Mouse (Mus musculus) olfactory bulb, adult 2 months (tissue): Measurements from ENCODE around the gene Creb5. TPM values are rescaled to one million over a fixed set of nuclear protein-coding genes. Genes with fewer than 3 reads are reported as not detected.

Source experiments
- H3K27ac ChIP-seq: fragments of 200-500 bp; 2 replicates; pipeline ENCODE4 v1.5.1; 2012; ENCODE audit warnings: low read depth, low read length; ENCODE audit not compliant: insufficient read depth
- H3K4me1 ChIP-seq: fragments of 200-500 bp; 2 replicates; pipeline ENCODE4 v1.6.1; 2012; ENCODE audit warnings: low read length; ENCODE audit not compliant: control insufficient read depth, insufficient read depth
- H3K4me3 ChIP-seq: fragments of 200-500 bp; 2 replicates; pipeline ENCODE4 v1.5.1; 2012; ENCODE audit warnings: mild to moderate bottlenecking, low read depth, low read length, moderate library complexity; ENCODE audit not compliant: insufficient read depth
- CTCF ChIP-seq: fragments of 200-500 bp; IDR thresholded peaks from 2 replicates; pipeline ENCODE4 v1.5.1; 2012; ENCODE audit warnings: low read depth, mild to moderate bottlenecking, low read length, moderate library complexity; ENCODE audit not compliant: insufficient read depth
- POLR2A ChIP-seq: fragments of 200-500 bp; IDR thresholded peaks from 2 replicates; pipeline ENCODE4 v1.6.1; 2012; ENCODE audit warnings: mild to moderate bottlenecking, low read depth, low read length, moderate library complexity; ENCODE audit not compliant: insufficient read depth
- WGBS: fragments of 180-500 bp; shearing (Covaris S2); methylation state at CpG from one replicate; pipeline ENCODE4 v1.1.7; 2018; 5-methylcytosine and 5-hydroxymethylcytosine counted together
- polyA plus RNA-seq: library from polyadenylated mRNA; stranded (reverse); fragments of >200 nt; gene quantifications from 2 replicates; pipeline ENCODE4 v1.2.4, GENCODE M21; 2012; ENCODE audit warnings: low replicate concordance; ENCODE audit not compliant: missing spikeins, insufficient read depth, insufficient read length

The Creb5 gene
- polyA plus RNA-seq, 1 experiment: not detected

DNA sequence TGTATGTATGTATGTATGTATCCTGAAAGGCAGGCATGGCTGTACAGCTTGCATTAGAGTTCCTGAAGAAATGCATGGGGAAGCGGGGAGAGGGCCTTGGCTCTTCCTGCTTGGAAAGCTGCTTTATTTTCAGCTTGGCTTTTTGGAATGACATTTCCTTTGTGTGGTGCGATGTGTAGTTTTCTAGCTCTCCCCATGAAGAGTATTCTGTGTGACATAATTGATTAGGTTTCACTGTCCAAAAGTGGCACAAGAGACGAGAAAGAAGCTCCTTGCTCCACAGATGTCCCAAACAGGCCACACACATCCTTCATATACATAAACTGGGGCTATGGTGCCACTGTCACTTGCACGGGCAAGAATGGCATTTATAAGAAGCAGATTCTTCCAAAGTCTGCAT, 288.1 kb downstream of the Creb5 start:
- H3K27ac ChIP-seq: no peak overlapping the region

DNA sequence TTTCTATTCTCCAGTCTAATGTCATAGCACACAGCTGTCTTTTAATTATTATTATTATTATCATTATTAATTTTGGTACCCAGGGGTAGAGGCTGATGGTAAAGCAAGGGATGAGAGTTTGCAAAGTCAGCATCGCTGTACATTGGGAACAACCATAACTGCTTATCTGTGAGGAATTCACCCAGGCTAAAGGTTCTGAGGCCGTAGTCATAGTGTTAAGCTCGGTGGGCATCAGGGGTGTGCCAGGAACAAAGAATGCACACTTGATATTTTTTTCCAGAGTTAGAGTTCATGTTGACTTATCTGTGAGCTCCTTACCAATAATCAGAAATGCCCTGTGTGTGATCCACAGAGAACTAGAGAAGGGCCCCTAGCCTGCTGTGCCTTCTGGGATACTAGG, 288.8 kb downstream of the Creb5 start:
- no peak overlapping the region for H3K27ac ChIP-seq
- H3K4me1 ChIP-seq: peaks cover 12% of the 10 kb centered on the region
- TF ChIP-seq POLR2A (no peak), CTCF (no peak)
- WGBS: 97% methylated on average over 3 of the region's 3 CpGs
- H3K4me3 ChIP-seq: no peak overlapping the region

More for the DNA sequence above, 288.1 kb downstream of the Creb5 start:
- TF ChIP-seq POLR2A (no peak), CTCF (no peak)
- 92% methylated on average over 4 of the region's 4 CpGs for WGBS
- H3K4me1 ChIP-seq: peaks cover 12% of the 10 kb centered on the region
- H3K4me3 ChIP-seq: no peak overlapping the region

DNA sequence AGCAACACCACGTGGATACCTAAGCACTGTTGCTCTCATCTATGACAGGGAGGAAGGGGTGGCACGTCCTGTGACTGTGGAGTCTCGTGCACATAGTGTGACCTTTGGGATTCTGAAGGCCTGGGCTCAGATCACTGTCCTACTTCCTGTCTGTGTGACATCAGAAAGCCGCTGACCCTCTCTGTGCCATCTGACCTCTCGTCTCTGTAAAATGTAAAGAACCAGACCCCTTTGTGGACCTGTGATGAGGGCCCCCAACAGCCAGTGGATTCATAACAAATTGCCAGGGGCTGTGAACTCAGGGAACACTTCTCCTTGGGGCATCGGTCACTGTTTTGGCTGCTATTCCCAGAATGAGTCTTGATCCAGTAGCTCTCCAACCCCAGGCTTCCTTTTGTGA, 289.8 kb downstream of the Creb5 start:
- H3K4me1 ChIP-seq: peaks cover 12% of the 10 kb centered on the region
- no peak overlapping the region for H3K4me3 ChIP-seq
- 92% methylated on average over 6 of the region's 6 CpGs for whole genome bisulfite sequencing
- no peak overlapping the region for H3K27ac ChIP-seq
- TF ChIP-seq CTCF (no peak), POLR2A (no peak)

DNA sequence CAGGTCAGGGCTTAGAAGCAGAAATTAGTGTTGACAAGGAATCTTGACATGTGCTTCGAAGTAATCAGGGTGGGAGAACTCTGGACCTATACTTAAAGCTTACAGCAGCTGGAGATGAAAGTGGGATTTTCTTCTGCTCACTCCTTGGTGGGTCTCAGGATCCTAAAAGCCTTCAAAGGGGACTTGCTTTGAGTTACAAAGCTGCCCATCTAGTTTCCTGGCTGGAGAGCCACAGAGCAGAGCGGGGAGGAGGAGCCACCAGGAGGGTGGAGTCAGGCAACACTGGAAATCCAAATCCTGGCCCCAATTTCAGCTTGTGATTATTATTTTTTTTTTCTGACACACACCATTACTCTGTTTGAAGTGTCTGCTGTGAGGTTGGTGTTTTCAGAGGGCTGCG, 290.7 kb downstream of the Creb5 start:
- WGBS: 95% methylated on average over 3 of the region's 3 CpGs
- no peak for TF ChIP-seq CTCF
- TF ChIP-seq POLR2A: no peak
- Histone ChIP-seq H3K4me1 (peaks cover 6% of the 10 kb centered on the region), H3K4me3 (no peak overlapping the region), H3K27ac (no peak overlapping the region)

DNA sequence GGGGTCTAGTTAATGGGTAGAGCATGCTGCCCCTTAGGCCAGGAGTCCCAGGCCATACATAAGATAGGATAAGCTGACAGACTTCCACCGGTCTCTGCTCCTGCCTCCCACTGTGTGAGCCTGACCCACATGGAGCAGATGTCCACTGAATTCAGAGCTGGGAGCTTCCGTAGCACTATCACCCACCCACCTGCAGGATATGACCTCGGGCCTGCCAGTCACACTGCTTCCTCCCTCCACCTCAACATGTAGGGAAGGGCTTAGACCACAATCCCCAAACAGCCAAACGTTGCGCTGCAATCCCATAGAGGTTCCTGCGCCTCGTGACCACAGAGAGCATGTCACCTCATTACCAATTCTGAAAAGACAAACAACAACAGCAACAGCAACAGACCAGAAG, 293.3 kb downstream of the Creb5 start:
- 95% methylated on average over 7 of the region's 7 CpGs for WGBS

DNA sequence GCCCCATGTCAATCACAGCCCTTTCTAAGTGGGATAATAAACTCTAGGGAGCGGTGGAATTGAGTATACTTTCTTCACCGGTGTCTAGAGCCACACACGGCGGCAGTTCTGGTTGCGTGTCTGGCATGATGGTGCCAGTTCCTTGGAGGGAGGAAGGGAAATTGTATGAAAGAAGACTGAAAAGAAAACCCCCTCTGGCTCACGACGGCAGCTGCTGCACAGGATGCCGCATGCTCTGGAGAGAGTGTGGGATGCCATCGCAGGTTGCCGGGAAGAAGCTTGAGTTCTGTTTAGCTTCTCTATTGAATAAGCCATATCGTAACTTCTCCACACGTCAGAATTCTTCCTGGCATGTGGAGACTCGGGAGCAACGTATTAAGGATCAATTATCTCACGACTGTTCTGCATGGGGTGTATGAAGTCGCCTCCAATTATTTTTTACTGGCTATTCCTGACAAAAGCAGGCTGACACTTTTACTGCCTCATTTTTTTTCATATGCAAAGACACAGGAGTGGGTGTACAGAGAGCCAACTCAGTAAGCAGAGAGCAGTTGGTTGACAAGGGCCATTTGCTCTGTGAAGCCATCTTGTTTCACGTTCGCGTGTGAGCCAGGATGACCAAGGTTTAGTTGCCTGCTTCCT, 296.3 kb downstream of the Creb5 start:
- peaks cover 5% of the 10 kb centered on the region; the same call in 1 of the 2 replicates for H3K4me1 ChIP-seq
- WGBS: 28% methylated on average over 19 of the region's 19 CpGs
- H3K27ac ChIP-seq: no peak overlapping the region
- H3K4me3 ChIP-seq: no peak overlapping the region
- no peak for TF ChIP-seq CTCF
- no peak for TF ChIP-seq POLR2A

More for the DNA sequence above, 293.3 kb downstream of the Creb5 start:
- H3K27ac ChIP-seq: no peak overlapping the region
- no peak overlapping the region for H3K4me3 ChIP-seq
- TF ChIP-seq CTCF: no peak
- no peak for TF ChIP-seq POLR2A
- peaks cover 5% of the 10 kb centered on the region; the same call in 1 of the 2 replicates for H3K4me1 ChIP-seq

DNA sequence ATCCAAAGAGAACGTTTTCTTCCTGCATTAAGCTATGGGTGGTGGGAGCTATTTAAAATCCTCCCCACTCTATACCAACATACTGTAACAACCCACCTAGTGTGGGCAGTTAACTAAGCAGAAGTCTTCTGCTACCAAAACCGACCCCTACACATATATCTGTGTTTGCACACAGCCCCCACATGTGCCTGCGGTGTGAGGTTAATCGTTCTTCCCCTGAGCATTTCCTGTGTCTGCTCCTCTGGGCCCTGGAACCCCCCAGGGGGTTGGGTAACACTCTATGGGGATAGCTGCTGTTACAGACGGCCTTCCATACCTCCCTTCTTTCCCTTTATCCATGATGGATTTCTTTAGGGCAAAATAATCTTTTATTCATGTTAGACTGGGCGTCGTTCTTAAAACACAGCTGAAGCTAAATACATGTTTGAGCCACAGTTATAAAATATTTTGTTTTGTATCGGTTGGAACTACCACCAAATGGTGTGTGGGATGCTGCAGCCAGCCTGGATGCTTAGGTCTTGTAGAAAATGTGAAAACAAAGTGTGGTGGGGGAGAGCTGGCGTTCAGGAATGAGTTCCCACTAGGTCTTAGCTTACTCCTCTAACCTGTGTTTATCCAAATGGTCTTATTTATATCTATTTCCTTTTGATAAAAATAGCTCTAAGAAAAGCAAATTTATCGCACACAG, 297.8 kb downstream of the Creb5 start:
- Histone ChIP-seq H3K4me3 (no peak overlapping the region), H3K4me1 (peaks cover 5% of the 10 kb centered on the region; the same call in 1 of the 2 replicates), H3K27ac (no peak overlapping the region)
- TF ChIP-seq POLR2A (no peak), CTCF (no peak)
- WGBS: 57% methylated on average over 10 of the region's 10 CpGs

DNA sequence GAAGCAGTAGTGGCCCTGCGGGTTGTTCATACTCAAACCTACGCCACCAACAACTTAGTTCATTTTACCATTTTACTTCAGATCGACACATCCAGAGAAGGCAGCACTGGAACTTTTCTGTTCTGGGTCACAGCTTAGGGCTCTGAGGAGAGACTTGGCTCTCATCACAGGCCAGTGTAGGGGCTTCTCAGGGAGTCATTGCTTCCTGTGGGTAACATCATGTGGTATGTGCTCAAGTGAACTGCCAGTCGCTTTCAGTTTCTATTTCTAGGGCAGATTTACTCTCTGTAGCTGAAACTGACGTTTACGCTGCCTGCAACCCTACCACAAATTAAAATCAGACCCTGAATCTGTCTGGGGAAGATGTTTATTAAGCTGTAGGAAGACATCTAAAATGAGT, 302.7 kb downstream of the Creb5 start:
- peaks cover under 1% of the 10 kb centered on the region; the same call in 1 of the 2 replicates for H3K4me1 ChIP-seq
- no peak for TF ChIP-seq POLR2A
- no peak for TF ChIP-seq CTCF
- H3K27ac ChIP-seq: no peak overlapping the region
- WGBS: 84% methylated on average over 6 of the region's 6 CpGs
- H3K4me3 ChIP-seq: no peak overlapping the region

DNA sequence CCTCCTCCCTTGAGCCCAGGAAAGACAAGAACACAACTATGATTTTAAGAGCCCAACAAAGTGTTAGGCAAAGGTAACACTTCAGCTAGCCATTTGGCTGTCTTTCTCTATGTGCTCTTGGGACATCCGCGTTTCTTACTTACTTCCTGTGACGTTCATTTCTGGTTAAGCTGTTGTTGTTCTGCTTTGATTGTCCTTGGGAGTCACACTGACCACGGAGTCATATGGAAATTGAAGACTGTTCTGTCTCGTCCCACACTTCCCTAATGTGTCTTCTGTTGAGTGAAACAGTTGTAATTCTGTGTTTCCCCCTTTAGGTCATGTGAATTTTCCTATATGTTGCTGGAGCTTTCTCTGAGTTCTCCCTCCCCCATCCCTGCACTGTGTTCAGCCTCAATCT, 305.2 kb downstream of the Creb5 start:
- TF ChIP-seq CTCF (no peak), POLR2A (no peak)
- Histone ChIP-seq H3K4me3 (no peak overlapping the region), H3K4me1 (no peaks in the 10 kb centered on the region), H3K27ac (no peak overlapping the region)
- WGBS: 89% methylated on average over 5 of the region's 5 CpGs

DNA sequence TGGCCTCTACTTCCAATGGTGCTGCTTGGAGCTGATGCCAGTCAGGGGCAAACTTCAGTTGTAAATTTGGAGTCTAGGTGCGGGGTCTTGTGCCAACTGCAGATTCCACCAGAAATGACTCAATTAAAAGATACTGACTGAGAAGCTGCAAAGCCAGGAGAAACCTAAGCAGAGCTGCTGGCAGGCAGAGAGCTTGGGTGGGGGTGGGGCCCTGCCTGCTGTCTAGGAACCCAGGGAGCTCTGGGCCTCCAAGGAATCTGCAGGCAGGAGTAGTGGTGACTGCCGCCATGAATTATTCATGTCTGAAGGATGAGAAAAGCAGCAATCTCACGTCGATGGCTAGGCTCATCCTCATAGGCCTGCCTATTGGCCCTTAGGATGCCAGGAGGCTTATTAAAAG, 306.5 kb downstream of the Creb5 start:
- no peak overlapping the region for H3K27ac ChIP-seq
- H3K4me1 ChIP-seq: no peaks in the 10 kb centered on the region
- no peak overlapping the region for H3K4me3 ChIP-seq
- TF ChIP-seq POLR2A (no peak), CTCF (no peak)
- WGBS: 65% methylated on average over 4 of the region's 4 CpGs
